Mouse (Mus musculus) kidney, postnatal 14 days (tissue): ENCODE measurements around the gene Clec2d.

Experiments
- DNase-seq: peaks from one replicate; pipeline ENCODE4 v3.0.0; 2022; ENCODE audit warnings: mixed read lengths

Gene Clec2d

DNA sequence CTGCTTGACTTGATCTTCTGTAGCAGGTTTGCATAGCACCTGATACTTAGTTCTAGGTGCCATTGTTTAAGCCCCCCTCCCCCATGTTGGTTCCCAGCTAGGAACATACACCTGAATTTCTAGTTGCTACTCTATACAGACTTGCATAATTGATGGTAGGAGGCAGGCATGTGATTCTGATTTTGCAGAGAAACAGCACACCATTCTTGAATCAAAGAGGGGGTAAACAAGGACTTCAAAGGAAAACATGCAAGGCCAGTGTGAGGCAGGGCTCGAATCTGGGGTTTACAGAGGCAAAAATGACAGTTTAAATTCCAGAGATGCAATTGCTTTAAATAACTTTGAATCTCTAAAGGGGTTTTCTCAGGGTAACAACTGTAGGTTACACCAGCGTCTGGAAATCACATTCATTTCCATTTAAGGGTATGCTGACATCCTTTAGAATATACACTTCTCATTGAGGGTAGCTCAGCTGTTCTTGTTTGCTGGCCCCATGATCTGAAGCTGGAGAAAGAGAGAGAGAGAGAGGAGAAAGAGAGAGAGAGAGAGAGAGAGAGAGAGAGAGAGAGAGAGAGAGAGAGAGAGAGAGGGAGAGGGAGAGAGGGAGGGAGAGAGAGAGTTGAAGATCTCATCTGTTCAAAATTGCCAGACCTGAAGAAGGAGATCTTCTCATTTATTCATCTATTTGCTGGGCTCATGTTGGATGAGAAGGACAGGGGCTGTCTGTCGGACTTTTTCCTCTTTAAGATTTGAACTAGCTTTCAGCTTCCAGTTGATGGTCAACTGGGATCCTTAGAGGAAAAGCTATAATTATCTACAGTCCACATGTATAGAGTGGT is 48.7 kb downstream of the Clec2d start:
- no peak for DNase-seq

DNA sequence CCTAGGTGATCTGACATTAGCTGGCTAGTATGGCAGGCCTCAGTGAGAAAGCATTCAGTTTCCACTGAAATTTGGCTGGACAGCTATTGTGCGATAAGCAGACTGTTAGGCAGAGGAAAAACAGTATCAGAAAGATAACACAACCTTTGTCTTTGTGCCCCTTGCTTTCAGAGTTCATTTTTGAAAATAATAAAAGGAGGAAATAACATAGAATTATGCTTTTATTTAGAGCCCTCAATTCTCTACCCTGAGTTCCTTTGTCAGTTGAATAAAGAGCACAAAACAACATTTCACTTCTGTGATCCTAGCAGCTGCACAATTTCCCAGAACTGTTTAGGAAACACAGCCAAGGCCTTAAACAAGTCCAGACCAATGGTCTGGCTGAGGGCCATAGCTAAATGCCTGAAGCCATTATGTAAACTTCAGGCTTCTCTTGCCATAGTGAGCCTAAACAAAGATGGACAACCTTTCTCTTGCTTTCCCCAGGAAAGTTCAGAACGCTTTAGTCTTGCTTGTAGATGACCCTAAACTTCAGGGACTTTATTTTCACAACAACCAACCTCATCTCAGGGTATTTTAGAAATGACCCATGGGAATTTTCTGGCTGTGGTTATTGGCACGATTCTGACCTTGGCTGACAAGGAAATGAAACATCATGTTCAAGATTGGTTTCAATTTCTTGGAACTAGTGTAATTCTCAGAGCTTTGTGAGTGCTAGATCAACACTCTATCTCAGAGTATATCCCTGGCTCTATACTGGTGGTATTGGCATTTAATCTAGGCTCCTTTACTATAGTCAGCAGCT is 49.6 kb downstream of the Clec2d start:
- peak; percentile 87 for DNase-seq

DNA sequence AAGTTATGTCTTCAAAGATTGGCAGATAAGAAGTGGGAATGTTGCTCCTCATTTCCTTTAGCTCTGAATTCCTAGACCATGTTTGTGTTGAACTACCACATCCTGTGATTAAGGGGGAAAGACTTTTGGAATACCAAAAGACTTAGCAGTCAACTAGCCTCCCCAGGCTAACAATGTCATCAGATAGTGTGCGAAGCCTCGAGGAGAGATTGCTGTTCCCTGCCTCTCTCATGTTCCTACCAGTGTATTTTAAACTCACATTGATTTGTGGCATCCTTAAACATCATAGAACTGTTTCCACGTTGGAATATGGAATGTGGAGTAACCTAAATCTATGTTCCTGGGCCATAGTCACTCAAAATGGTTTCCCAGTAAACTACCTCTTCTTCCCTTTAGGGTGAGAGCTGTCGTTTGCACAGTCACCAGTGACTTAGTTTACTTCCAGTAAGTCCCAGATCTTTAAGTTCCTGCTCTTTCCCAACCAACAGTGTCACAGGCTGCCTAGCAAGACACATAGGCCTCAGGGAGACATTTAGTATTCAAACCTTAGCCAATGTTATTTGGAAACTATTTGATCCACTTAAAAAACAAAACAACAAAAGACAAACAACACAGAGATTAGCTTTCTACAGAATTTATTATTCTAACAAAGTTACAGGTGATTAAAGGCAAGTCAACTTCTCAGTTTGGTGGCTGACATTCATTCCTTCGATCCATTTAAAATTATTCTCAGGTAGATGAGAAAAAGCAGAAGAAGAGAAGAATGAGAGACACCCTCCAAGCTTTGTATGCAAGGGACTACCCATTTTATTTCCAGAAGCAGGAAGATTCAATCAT is 51.8 kb downstream of the Clec2d start:
- no peak for DNase-seq

DNA sequence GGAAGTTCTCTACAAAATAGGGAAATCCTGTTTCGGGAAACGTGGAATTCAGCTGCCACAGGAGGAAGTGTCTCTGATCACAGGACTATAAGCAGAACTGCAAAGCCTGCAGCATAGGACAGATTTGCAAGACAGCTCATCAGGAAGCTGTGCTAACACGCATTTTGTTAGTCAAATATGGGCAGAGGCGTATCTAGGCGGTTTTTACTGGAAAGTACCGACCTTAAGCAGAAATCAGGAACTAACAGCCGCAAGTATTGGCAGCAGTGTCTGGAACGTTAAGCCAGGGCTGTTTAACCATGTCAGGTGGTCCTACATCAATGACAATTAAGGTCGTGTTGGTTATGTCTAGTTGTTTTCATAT is 52.4 kb downstream of the Clec2d start:
- peak; percentile 66 for DNase-seq

DNA sequence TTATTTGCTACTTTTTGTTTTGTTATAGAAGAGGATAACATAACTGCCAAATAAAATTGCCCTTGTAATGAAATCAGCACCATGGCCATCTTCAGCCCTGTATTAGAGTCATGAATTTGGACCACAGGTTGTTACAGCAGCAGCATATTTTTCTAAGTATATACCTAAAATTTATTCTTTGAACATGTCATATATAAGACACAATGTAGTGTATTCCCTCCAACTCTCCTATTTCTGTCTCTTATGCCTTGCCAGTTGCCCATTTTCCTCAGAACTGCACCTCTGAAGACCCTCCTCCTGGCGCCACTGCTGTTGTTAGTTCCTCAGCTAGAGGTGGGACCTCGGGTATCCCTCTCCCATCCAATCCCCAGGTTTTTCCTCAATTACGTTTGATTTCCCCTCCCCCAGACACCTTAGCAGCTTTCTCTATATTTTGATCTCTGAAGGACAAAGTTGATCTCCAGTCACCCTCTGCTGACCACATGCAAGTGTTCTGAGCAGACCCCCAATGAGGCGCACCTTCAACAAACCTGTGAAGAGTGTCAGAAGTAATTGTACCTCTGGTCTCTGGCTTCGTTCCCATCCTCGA is 53.0 kb downstream of the Clec2d start:
- no peak for DNase-seq

DNA sequence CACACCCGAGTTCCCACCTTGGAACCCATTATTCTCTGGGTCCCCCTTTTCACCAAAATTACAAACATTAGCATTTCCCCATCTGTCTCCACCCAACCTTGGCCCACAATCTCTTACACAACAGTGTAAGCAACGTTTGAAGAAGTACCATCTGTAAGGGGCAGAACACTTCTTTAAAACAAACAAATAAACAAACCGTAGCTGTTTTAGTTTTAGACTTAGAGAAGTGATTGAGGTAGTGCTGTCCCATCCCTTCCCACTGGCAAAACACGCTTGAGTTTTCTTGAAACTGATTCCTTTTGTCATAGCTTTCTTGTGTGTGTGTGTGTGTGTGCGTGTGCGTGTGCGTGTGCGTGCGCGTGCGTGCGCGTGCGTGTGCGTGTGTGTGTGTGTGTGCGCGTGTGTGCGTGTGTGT is 53.5 kb downstream of the Clec2d start:
- no peak for DNase-seq

DNA sequence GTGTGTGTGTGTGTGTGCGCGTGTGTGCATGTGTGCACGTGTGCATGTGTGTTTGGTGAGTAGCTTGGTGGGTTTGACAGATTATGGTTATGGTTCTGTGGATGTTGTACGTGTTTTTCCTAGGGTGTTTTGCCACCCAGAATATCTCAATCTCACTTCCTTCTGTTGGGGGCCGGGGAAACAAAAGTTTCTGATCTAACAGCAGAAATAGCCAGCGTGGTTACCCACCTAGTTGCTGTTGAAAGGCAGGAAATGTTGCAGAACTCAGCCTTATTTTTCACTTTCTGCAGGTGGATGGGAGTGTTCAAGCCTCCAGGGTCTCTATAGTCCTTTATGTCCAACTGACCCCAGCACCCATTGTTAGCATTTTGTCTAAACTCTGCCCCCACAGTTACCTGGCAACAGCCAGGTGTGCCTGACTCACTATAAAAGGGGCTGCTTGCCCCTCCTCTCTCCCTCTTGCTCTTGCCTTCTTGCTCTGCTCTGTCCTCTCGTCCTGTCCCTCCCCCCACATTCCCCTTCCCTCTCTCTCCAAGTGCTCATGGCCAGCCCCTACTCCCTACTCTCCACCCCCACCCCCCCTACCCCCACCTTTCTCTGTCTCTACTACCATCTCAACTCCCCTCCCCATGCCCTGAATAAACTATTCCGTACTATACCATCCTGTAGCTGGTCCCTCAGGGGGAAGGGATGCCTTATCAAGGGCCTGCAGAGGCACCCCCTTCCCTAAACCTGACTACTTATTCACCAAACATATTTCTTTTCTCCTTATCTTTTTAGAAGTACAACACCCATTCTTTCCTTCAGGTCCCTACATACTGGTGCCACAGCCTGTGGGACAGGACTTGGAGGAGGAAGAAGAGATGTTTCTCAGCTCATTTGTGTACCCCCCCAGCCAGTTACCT is 54.3 kb downstream of the Clec2d start:
- no peak for DNase-seq

DNA sequence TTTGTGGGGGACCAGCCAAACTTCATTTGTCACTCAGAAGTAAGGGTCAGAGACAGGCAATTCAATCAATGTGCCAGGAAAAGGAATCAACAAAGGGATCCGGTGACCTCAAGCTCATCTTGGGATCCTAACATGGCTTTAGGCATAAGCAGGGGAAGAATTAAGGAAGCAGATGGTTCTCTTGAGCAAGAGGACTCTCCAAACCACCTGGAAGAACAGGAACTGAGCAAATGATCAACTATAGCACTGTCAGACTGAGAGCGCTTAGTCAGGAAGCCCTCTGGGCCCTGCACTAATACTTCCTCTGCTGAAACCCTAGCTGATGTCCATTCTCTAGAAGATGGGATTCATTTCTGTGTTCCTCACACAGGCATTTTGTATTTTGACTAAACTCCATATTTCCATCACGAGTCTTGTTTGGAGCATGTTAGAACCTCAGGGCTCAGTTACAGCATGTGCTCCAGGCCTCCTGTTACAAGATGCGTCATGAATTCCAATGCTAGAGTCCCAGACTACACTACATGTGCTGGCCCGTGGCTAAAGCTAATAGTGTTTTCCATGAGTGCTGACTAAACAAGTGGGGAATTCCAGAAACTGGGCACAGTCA is 55.5 kb downstream of the Clec2d start:
- peak; percentile 56 for DNase-seq
